Mouse (Mus musculus) T-cell, adult 2 months (primary cell): ENCODE measurements around the gene Txndc9.
"Not testable (repeated sequence)": the region's sequence is repeated elsewhere in the genome, so short reads cannot be mapped to it uniquely, and the experiment has no call there.

ENCODE experiments used
- DNase-seq: peaks from one replicate; pipeline ENCODE4 v3.0.0; 2022; ENCODE audit warnings: low spot score

Gene Txndc9

DNA sequence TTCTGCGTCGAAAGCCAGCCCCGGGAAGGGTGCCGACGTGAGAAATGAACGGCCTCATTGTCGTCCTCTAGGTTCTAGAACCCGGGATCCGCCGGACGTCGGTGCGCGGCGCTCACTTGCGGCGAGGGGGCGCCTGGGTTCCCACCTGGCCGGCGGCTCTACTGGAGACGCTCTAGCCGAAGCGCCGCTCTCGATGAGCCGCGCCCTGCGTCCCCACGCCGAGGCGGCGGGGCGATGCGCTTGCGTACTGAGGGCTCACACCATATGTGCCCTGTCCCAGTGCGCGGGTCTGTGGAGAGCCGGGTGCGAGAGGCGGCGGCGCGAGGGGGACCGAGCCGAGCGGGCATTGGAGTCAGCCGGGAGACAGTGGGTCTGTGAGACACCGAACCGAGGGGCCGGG lies at the start of gene Txndc9, which contains the start of gene Eif5b:
Gene Txndc9, minus strand, starts transcription at position 27 of the 400 bp plus-strand sequence.
Gene Eif5b, plus strand, starts transcription at position 144 of the 400 bp plus-strand sequence.
- DNase-seq = peak; percentile 92

GRCm38 (mm10) chr1:38038898-38039297 lies 41.2 kb upstream of the Txndc9 start:
- DNase-seq = no peak

DNA sequence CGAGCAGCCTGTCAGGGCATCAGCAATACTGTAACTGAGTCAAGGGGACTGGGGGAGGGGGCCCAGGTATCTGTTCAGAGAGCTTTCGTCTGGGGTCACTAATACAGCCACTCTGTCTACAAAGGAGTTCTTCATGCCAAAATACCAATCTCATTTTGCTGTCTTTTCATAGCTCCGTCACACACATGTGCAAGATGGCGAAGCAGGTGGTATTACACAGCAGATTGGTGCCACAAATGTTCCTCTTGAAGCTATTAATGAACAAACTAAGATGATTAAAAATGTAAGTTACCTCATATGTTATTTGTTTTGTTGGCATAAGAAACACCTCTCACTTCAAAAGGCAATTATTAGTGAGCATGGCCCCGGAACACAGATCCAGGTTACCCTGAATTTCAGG lies 39.7 kb upstream of the Txndc9 start:
- no peak for DNase-seq

GRCm38 (mm10) chr1:38035521-38035920 lies 37.8 kb upstream of the Txndc9 start:
- DNase-seq = no peak

DNA sequence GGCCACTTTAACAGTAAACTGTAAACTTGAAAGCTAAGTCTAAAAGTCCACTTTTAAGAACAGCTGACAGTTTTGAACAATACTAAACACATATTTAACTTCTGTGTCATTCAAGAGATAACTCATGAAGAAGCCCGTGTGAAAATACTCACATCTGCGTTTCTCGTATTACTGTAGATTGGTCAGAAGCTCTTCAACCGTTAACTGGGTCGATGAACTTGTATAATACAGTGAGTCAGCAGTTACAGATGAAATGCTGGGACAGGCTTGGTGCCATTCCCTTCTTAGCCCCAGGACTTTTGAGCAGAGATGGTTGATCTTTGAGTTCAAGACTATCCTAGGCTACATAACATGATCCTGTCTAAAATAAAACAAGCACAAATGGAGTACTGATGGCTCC lies 33.7 kb upstream of the Txndc9 start:
- no peak for DNase-seq

GRCm38 (mm10) chr1:38027301-38027700 lies 29.6 kb upstream of the Txndc9 start:
- DNase-seq = no peak

DNA sequence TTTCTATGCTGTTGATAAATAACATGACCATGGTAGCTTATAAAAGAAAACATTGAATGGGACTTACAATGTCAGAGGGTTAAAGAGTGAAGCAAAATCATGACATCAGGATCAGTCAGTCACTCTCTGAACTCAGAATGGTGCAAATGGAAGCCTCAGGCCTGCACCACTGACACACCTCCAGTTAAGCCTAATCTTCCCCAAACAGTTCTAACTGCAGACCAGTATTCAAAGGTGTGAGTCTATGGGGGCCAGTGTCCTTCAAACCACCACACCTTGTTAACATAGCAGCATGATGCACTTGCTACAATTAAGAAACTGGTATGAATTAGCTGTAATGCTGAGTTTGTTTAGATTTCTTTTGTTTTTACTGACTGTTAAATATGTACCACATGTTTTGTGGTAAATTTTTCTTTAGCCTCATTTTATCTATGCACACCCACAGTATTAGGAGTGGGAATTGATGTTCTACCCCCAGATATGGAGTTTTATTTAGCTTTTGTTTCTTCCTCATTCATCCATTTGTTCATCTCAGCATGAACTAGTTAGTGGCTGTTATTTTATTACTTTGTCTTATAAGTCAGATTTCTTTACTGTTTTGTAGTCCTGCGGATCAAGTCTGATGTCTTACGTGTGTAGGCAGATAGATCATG lies 17.0 kb upstream of the Txndc9 start:
- DNase-seq = no peak

- no peak for DNase-seq
Measured at GRCm38 (mm10) chr1:38012509-38012908, 14.8 kb upstream of the Txndc9 start.

- no peak for DNase-seq
Measured at GRCm38 (mm10) chr1:38012104-38012503, 14.4 kb upstream of the Txndc9 start.

DNA sequence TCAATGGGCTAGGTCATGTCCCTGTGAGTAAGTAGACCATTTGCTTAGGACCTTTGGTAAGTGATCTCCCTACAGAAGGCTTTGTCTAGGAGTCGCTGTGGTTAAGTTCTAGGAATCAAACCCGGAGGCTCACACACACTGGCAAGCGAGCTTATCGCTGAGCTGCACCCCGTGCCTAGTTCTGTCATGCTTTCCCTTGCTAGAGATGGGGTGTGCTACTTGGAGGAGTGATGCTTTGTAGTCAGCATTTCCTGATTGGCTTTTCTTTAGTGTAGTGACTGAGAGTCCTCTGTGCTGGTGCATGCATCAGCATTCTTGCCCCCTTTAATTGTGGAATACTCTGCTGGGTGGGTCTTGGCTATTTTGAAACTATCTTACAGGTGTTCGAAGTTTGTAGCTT lies 14.0 kb upstream of the Txndc9 start:
- no peak for DNase-seq

DNA sequence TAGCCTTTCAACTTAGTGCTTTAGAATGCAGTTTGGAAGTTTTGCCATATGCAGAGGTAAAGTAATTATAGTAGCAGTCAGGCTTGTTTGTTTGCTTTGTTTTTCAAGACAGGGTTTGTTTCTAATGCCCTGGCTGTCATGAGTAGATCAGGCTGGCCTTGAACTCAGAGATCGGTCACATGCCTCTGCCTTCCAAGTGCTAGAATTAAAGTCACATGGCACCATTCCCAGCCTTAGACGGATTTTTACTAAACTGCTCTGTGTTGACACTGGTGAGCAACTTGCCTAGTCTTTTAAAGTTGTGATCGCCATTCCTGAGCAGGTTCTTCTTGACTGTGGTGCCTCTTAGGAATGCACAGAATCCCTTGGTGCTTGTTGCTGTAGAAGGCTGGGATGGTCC lies 9.0 kb upstream of the Txndc9 start:
- no peak for DNase-seq

- DNase-seq = no peak
Measured at GRCm38 (mm10) chr1:38003046-38003445, 5.4 kb upstream of the Txndc9 start.

GRCm38 (mm10) chr1:38001956-38002355 lies 4.3 kb upstream of the Txndc9 start:
- DNase-seq = peak; percentile 8

- no peak for DNase-seq
Measured at GRCm38 (mm10) chr1:38000844-38001243, 3.2 kb upstream of the Txndc9 start.

DNA sequence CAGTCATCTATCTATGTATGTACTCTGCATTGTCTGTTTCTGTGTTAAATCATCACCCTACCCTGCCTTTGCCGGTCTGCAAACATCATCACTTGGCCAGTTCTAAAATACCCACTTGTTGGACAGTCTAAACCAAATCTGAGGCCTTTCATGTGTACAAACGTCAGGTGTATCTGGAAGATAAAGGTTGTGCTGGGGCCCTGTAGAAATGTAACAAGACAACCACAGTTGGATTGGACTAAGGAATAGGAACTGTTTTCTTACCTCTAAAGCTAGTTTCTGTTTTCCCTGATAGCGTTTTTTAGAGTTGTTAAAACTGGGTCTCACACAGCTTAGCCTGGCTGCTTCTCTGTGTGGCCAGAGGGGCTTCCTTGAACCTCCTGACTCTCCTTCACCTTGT lies 1.9 kb upstream of the Txndc9 start:
- no peak for DNase-seq

GRCm38 (mm10) chr1:37998371-37999199 lies 892 bp upstream of the Txndc9 start:
- no peak for DNase-seq

- peak; percentile 99 for DNase-seq
Measured at GRCm38 (mm10) chr1:37996877-37997484, 712 bp downstream of the Txndc9 start.

GRCm38 (mm10) chr1:37996226-37996625 lies 1.5 kb downstream of the Txndc9 start:
- DNase-seq = no peak

- DNase-seq = no peak
Measured at GRCm38 (mm10) chr1:37987856-37988255, 9.8 kb downstream of the Txndc9 start.

DNA sequence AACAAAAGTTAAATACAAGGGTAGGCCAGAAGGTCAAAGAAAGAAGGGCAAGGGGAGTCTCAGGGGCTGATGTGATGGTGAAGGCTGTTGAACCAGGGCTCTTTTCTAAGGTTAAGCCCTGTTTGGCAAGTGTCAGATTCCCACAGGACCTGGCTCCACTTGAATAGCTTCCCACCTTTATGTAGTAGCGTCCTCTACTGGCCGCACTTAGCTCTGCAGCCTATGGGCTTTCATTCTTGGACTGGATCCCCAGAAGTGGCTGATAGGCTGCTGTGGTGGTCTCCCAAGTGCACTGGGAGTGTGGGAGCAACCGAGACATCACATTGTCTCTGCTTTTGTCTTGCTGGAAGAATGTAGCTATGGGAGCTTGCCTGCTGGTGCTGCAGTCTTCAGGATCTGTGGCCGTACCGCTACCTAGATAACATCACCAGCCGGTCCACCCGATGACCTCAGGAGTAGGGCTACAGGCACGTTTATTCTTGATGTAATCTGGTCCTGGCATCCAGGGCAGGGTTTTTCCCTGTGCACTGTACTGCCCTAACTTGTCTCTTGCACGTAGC lies 11.8 kb downstream of the Txndc9 start:
- DNase-seq = no peak

DNA sequence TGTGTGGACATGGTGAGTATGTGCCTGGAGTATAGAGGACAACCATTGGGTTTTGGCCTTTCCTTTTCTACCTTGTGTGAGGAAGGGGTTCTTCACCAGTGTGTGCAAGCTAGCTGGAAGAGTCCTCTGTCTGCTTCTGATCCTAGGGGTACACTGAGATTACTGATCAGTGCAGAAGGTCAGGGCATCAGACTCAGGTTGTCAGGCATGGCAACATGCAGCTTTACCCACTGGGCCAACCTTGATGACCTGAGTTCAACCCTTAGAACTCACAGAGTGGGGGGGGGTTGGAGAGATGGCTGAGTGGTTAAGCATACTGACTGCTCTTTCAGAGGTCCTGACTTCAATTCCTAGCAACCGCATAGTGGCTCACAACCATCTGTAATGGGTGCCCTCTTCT lies 13.4 kb downstream of the Txndc9 start:
- DNase-seq = no peak

DNA sequence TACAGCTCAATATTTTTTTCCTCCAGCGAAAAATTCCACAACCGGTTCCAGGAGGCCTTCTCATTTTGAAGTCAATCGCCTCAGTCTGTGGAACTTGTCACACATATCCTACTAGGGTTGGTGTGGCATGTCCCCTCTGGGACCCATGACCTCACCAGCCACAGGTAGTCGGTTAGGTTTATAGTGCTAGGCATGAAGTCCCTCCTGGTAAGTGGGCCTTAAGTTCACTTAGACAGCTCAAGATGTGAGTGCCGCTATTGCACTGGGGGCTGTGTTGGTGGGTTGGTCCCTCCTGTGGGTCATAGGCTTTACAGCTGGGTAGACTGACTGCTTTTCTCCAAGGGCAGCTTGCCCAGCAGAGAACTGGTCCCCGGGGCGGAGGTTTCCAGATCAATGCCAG lies 20.4 kb downstream of the Txndc9 start:
- no peak for DNase-seq

DNA sequence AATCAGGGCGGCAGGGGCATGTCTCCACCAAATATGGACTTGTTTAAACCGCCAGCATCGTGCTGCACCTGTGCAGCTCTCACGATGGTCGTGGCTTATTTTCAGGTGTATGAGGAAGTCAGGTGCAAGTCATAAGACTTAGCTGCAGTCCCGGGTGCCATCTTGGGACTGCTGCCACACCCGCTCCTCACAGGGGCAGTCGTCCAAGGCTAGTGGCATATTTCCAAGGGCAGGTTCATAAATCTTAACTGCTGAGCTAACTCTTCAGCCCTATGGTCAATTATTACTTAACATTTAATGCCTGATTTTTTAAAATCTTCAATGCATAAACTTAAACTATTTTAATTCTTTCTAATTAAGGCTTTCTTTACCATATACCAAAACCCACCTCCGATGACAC lies 21.0 kb downstream of the Txndc9 start:
- DNase-seq = not testable (repeated sequence)
